Mouse (Mus musculus): ENCODE measurements around the gene Cfap44. TPM values are rescaled to one million over a fixed set of nuclear protein-coding genes. Genes with fewer than 3 reads are reported as not detected.

Gene Cfap44
- polyA plus RNA-seq, 1 experiment from 2014 or later = 0.84 TPM

- DNase-seq (ENCODE audit: low spot score) = no peak
- peaks cover 11% of the 10 kb centered on the region; the same call in 1 of the 2 replicates for H3K9me3 ChIP-seq (replicated peaks)
- peaks cover 12% of the 10 kb centered on the region; the same call in 1 of the 2 replicates for H3K4me1 ChIP-seq
- no peak overlapping the region for H3K27ac ChIP-seq (replicated peaks)
- no peak overlapping the region for H3K4me3 ChIP-seq
- 93% methylated on average over 1 of the region's 1 CpGs for WGBS
- no peaks in the 10 kb centered on the region for H3K27me3 ChIP-seq (ENCODE audit: low read depth, poor library complexity, severe bottlenecking)
- peaks cover 100% of the 10 kb centered on the region for H3K36me3 ChIP-seq
These were observed 110.6 kb downstream of the Cfap44 start for GRCm38 (mm10) chr16:44505243-44505642.

DNA sequence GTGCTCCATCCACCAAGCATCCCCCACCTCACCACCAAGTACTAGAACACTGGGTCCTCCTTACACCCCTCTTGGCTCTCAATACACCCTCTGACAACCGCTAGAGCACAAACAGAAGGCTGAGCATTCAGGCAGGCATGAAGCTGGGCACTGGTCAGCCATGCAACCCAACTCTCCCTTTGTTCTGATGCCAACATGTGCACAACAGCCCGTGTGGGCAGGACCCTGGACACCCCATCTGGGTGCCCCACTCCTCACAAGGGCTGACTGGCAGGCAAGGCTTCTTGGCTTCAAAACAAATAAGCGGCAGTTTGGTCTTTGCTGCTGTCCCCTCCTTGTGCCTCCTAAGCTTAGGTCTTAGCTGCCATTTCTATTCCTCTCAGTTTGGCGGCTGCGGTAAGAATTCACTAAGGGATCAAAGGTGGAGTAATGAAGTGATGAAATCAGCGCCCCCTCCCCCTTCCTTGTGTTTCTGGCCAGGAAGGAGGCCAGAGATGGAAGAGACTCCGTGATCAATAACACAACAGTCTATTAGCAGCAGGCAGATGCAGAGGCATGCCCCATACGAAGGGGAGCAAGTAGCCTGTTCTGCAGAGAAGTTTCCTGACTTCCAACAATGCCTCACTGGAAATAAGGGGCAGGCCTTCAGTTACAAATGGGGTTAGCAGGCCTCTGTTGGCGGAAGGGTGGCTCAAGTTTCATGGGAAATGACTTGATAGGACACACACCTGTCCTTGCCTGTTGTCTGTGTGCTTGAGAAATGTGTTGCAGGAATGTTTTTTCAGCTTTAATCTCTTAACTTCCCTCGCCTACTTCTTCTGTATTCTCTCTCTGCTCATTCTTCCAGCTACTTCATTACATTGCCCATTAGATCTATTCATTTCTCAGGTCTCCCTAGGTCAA, 112.7 kb downstream of the Cfap44 start:
- WGBS = 74% methylated on average over 10 of the region's 10 CpGs

DNA sequence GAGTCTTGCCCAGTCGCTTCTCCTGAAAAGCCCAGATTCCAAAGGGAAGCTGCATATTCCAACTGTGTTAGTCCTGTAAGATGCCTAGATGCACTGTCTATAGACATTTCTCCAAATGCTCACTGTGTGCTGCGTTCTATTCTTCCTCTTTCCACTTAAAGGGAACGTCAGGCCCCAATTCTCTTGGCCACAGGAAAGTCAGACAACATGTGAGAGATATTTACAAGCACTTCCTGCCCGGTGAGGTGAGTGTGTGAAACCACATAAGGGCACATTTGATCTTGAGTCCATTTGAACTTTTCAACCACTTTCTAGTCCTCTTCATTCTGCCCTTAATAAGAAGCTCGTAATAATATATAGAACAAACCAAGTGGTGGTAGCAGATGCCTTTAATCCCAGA, 113.4 kb downstream of the Cfap44 start:
- no peak overlapping the region for H3K27ac ChIP-seq (replicated peaks)
- H3K4me3 ChIP-seq = no peak overlapping the region
- peaks cover 12% of the 10 kb centered on the region; the same call in 1 of the 2 replicates for H3K4me1 ChIP-seq
- no peak for DNase-seq (ENCODE audit: low spot score)
- H3K36me3 ChIP-seq = peaks cover 100% of the 10 kb centered on the region
- H3K27me3 ChIP-seq (ENCODE audit: low read depth, poor library complexity, severe bottlenecking) = no peaks in the 10 kb centered on the region
- H3K9me3 ChIP-seq (replicated peaks) = peaks cover 11% of the 10 kb centered on the region; the same call in 1 of the 2 replicates
- WGBS = 87% methylated on average over 5 of the region's 5 CpGs

More for the DNA sequence above, 112.7 kb downstream of the Cfap44 start:
- Histone ChIP-seq H3K9me3 (replicated peaks) (peaks cover 11% of the 10 kb centered on the region; the same call in 1 of the 2 replicates), H3K4me3 (no peak overlapping the region), H3K36me3 (peaks cover 100% of the 10 kb centered on the region), H3K27ac (replicated peaks) (peak overlapping the region; percentile 15; the same call in 1 of the 2 replicates), H3K27me3 (ENCODE audit: low read depth, poor library complexity, severe bottlenecking) (no peaks in the 10 kb centered on the region), H3K4me1 (peaks cover 12% of the 10 kb centered on the region; the same call in 1 of the 2 replicates)
- DNase-seq (ENCODE audit: low spot score) = no peak

GRCm38 (mm10) chr16:44508772-44509171, 114.2 kb downstream of the Cfap44 start:
- DNase-seq (ENCODE audit: low spot score) = no peak
- H3K4me1 ChIP-seq = peaks cover 12% of the 10 kb centered on the region; the same call in 1 of the 2 replicates
- no peaks in the 10 kb centered on the region for H3K27me3 ChIP-seq (ENCODE audit: low read depth, poor library complexity, severe bottlenecking)
- H3K9me3 ChIP-seq (replicated peaks) = peaks cover 11% of the 10 kb centered on the region; the same call in 1 of the 2 replicates
- H3K36me3 ChIP-seq = peaks cover 100% of the 10 kb centered on the region
- 96% methylated on average over 13 of the region's 13 CpGs for WGBS
- H3K27ac ChIP-seq (replicated peaks) = no peak overlapping the region
- no peak overlapping the region for H3K4me3 ChIP-seq

GRCm38 (mm10) chr16:44509458-44510344, 115.1 kb downstream of the Cfap44 start:
- H3K27ac ChIP-seq (replicated peaks) = no peak overlapping the region; the same call in 1 of the 2 replicates
- H3K4me1 ChIP-seq = peaks cover 12% of the 10 kb centered on the region; the same call in 1 of the 2 replicates
- H3K27me3 ChIP-seq (ENCODE audit: low read depth, poor library complexity, severe bottlenecking) = no peaks in the 10 kb centered on the region
- H3K9me3 ChIP-seq (replicated peaks) = peaks cover 5% of the 10 kb centered on the region; the same call in 1 of the 2 replicates
- WGBS = 85% methylated on average over 7 of the region's 7 CpGs
- no peak overlapping the region for H3K4me3 ChIP-seq
- no peak for DNase-seq (ENCODE audit: low spot score)
- peaks cover 100% of the 10 kb centered on the region for H3K36me3 ChIP-seq

- DNase-seq (ENCODE audit: low spot score) = no peak
- H3K9me3 ChIP-seq (replicated peaks) = no peaks in the 10 kb centered on the region
- H3K27me3 ChIP-seq (ENCODE audit: low read depth, poor library complexity, severe bottlenecking) = no peaks in the 10 kb centered on the region
- H3K4me1 ChIP-seq = peaks cover 12% of the 10 kb centered on the region; the same call in 1 of the 2 replicates
- H3K4me3 ChIP-seq = no peak overlapping the region
- peaks cover 100% of the 10 kb centered on the region for H3K36me3 ChIP-seq
- H3K27ac ChIP-seq (replicated peaks) = no peak overlapping the region
- WGBS = 87% methylated on average over 13 of the region's 13 CpGs
These were observed 116.1 kb downstream of the Cfap44 start for GRCm38 (mm10) chr16:44510521-44511213.

- Histone ChIP-seq H3K27me3 (ENCODE audit: low read depth, poor library complexity, severe bottlenecking) (no peaks in the 10 kb centered on the region), H3K4me3 (no peak overlapping the region), H3K9me3 (replicated peaks) (no peaks in the 10 kb centered on the region), H3K27ac (replicated peaks) (no peak overlapping the region), H3K36me3 (peaks cover 100% of the 10 kb centered on the region), H3K4me1 (no peaks in the 10 kb centered on the region)
- no peak for DNase-seq (ENCODE audit: low spot score)
- WGBS = 82% methylated on average over 6 of the region's 6 CpGs
These were observed 121.9 kb downstream of the Cfap44 start for GRCm38 (mm10) chr16:44516498-44516897.

DNA sequence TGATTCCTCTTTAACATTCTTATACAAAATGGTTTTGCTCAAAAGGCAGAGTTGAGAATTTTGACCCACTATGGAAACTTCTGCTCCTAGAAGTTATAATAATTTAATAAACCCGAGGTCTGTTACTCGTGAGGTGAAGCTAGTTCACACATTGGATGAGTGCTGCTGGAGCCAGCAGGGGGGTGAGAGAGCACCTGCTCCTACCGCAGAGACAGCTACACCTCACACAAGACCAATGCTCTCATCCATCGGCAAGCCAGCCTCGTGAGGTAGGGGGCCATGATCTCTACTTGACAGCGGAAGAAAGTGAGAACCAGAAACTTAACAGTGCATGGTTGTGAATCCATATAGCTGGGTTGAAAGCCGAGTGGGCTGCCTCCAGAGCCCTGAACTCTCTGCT, 129.0 kb downstream of the Cfap44 start:
- WGBS = 85% methylated on average over 7 of the region's 7 CpGs
- H3K27ac ChIP-seq (replicated peaks) = no peak overlapping the region
- DNase-seq (ENCODE audit: low spot score) = no peak

GRCm38 (mm10) chr16:44526044-44526443, 131.4 kb downstream of the Cfap44 start:
- H3K27me3 ChIP-seq (ENCODE audit: low read depth, poor library complexity, severe bottlenecking) = no peaks in the 10 kb centered on the region
- peaks cover 63% of the 10 kb centered on the region for H3K4me1 ChIP-seq
- no peak for DNase-seq (ENCODE audit: low spot score)
- no peak overlapping the region for H3K4me3 ChIP-seq
- 84% methylated on average over 1 of the region's 1 CpGs for WGBS
- peak overlapping the region; percentile 89; the same call in 1 of the 2 replicates for H3K27ac ChIP-seq (replicated peaks)
- no peaks in the 10 kb centered on the region for H3K9me3 ChIP-seq (replicated peaks)
- H3K36me3 ChIP-seq = peaks cover 15% of the 10 kb centered on the region

More for the DNA sequence above, 129.0 kb downstream of the Cfap44 start:
- peaks cover 43% of the 10 kb centered on the region for H3K4me1 ChIP-seq
- H3K36me3 ChIP-seq = peaks cover 38% of the 10 kb centered on the region
- no peak overlapping the region for H3K4me3 ChIP-seq
- no peaks in the 10 kb centered on the region for H3K27me3 ChIP-seq (ENCODE audit: low read depth, poor library complexity, severe bottlenecking)
- no peaks in the 10 kb centered on the region for H3K9me3 ChIP-seq (replicated peaks)

DNA sequence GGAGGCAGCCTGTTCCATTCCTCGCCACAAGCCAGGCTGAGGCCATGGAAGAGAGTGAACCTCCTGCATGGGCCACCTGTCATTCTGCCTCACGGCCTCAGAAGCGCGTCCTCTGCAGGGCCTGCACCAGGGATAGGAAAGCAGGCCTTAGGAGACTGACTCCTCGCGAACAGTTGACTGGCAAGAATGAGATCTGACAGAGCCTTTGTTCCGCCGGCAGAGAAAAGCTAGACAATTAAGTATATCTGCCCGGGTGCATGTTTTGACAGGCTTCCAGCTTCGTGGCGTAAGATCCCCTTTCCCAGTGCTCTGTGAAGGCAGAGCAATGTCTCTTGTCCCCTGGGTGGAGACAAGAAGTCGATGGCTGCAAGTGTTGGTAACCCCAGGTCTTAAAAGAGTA, 132.1 kb downstream of the Cfap44 start:
- H3K4me3 ChIP-seq = peak overlapping the region; percentile 18

DNA sequence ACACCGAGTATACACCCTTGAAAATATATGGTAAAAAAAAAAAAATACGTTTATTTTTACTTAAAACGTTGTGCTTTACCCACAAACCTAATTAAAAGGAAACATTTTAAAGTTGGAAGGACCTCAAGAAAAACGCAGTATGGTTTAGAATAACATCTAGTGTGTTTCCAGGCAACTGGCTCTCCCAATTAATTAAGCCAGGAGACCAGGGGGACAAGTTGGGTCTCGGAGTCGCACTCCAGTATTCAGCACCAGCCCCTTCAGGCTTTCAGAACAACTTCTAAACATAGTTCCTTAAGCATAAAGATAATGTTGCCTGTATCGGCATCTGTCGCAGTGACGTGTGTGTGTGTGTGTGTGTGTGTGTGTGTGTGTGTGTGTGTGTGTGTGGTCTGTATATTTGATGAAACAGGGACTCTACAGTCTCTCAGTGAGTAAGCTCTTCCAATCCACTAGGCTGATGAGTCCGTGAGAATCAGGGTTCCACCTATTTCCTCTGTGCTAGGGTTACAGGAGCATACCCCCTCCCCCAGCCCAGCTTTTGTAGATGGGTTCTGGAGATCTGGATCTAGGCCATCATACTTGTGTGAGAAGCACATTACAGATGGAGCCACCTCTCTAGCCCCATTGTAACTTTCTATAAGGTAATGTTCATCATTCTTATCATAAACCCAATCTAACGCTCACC, 132.8 kb downstream of the Cfap44 start:
- no peak for DNase-seq (ENCODE audit: low spot score)
- H3K4me1 ChIP-seq = peaks cover 75% of the 10 kb centered on the region
- WGBS = 57% methylated on average over 11 of the region's 11 CpGs

More for the DNA sequence above, 132.1 kb downstream of the Cfap44 start:
- peaks cover 9% of the 10 kb centered on the region for H3K36me3 ChIP-seq
- H3K4me1 ChIP-seq = peaks cover 69% of the 10 kb centered on the region
- no peaks in the 10 kb centered on the region for H3K9me3 ChIP-seq (replicated peaks)
- peak overlapping the region; percentile 89 for H3K27ac ChIP-seq (replicated peaks)
- peak; percentile 61 for DNase-seq (ENCODE audit: low spot score)
- H3K27me3 ChIP-seq (ENCODE audit: low read depth, poor library complexity, severe bottlenecking) = no peaks in the 10 kb centered on the region
- WGBS = 6% methylated on average over 12 of the region's 12 CpGs

More for the DNA sequence above, 132.8 kb downstream of the Cfap44 start:
- Histone ChIP-seq H3K4me3 (no peak overlapping the region), H3K27me3 (ENCODE audit: low read depth, poor library complexity, severe bottlenecking) (no peaks in the 10 kb centered on the region), H3K9me3 (replicated peaks) (peaks cover 4% of the 10 kb centered on the region), H3K36me3 (peaks cover 8% of the 10 kb centered on the region), H3K27ac (replicated peaks) (peak overlapping the region; percentile 89)

All from midbrain, embryonic 10.5 days (tissue).